Mouse (Mus musculus) kidney, adult 2 months (tissue): ENCODE results near the gene Wdr64. TPM values are rescaled to one million over a fixed set of nuclear protein-coding genes. Genes with fewer than 3 reads are reported as not detected.

ENCODE experiments used
- DNase-seq: peaks from one replicate; pipeline ENCODE4 v3.0.0; 2021
- H3K27ac ChIP-seq: fragments of 200-500 bp; 2 replicates; pipeline ENCODE4 v1.5.1; 2012; ENCODE audit warnings: low read depth, low read length, control low read depth, inconsistent platforms; ENCODE audit not compliant: insufficient read depth
- H3K27me3 ChIP-seq: fragments of 200-500 bp; replicated peaks from 2 replicates; pipeline ENCODE4 v1.6.1; 2012; ENCODE audit warnings: mild to moderate bottlenecking, moderate library complexity, low read length, inconsistent platforms; ENCODE audit not compliant: control insufficient read depth, insufficient read depth
- H3K36me3 ChIP-seq: fragments of 200-500 bp; 2 replicates; pipeline ENCODE4 v1.6.1; 2012; ENCODE audit warnings: mild to moderate bottlenecking, moderate library complexity, low read length, inconsistent platforms; ENCODE audit not compliant: control insufficient read depth, insufficient read depth
- H3K4me1 ChIP-seq: fragments of 200-500 bp; 2 replicates; pipeline ENCODE4 v1.6.1; 2011; ENCODE audit warnings: low read length; ENCODE audit not compliant: control insufficient read depth, insufficient read depth
- H3K4me3 ChIP-seq: fragments of 200-500 bp; 2 replicates; pipeline ENCODE4 v1.5.1; 2011; ENCODE audit warnings: mild to moderate bottlenecking, low read depth, low read length, control low read depth; ENCODE audit not compliant: insufficient read depth
- CTCF ChIP-seq: fragments of 200-500 bp; conservative IDR thresholded peaks from 2 replicates; pipeline ENCODE4 v1.5.1; 2011; ENCODE audit warnings: low read depth, mild to moderate bottlenecking, control low read depth, low read length, moderate library complexity, mixed read lengths; ENCODE audit not compliant: insufficient read depth, insufficient read length
- POLR2A ChIP-seq: fragments of 200-500 bp; IDR thresholded peaks from one replicate; pipeline ENCODE4 v1.6.1; 2011; ENCODE audit warnings: low read depth, low read length, control low read depth
- WGBS: fragments of 180-500 bp; shearing (Covaris S2); methylation state at CpG from one replicate; pipeline ENCODE4 v1.1.7; 2018; 5-methylcytosine and 5-hydroxymethylcytosine counted together
- polyA plus RNA-seq: library from polyadenylated mRNA; depleted of rRNA; stranded (reverse); fragments of >200 nt; gene quantifications from 2 replicates; pipeline ENCODE4 v1.2.3, GENCODE M21; 2012

Wdr64 gene
- polyA plus RNA-seq, 1 experiment, result 0.03 TPM

GRCm38 (mm10) chr1:175716832-175717231, 18.4 kb downstream of the Wdr64 start:
- no peaks in the 10 kb centered on the region for H3K36me3 ChIP-seq
- 87% methylated on average over 9 of the region's 9 CpGs for WGBS
- H3K27ac ChIP-seq, result no peak overlapping the region
- no peak for DNase-seq
- no peaks in the 10 kb centered on the region for H3K4me1 ChIP-seq
- H3K4me3 ChIP-seq, result no peak overlapping the region
- TF ChIP-seq CTCF (no peak), POLR2A (no peak)
- H3K27me3 ChIP-seq, result no peaks in the 10 kb centered on the region

- no peak for TF ChIP-seq CTCF
- TF ChIP-seq POLR2A, result no peak
- WGBS, result 38% methylated on average over 7 of the region's 7 CpGs
- DNase-seq, result no peak
- Histone ChIP-seq H3K27me3 (no peaks in the 10 kb centered on the region), H3K36me3 (no peaks in the 10 kb centered on the region), H3K4me3 (no peak overlapping the region), H3K27ac (no peak overlapping the region), H3K4me1 (no peaks in the 10 kb centered on the region)
Observed at GRCm38 (mm10) chr1:175725771-175726170, 27.4 kb downstream of the Wdr64 start.

GRCm38 (mm10) chr1:175754576-175755364, 56.4 kb downstream of the Wdr64 start:
- WGBS, result 76% methylated on average over 10 of the region's 10 CpGs
- Histone ChIP-seq H3K4me1 (no peaks in the 10 kb centered on the region), H3K4me3 (no peak overlapping the region), H3K27me3 (no peaks in the 10 kb centered on the region), H3K27ac (no peak overlapping the region), H3K36me3 (no peaks in the 10 kb centered on the region)
- DNase-seq, result no peak
- no peak for TF ChIP-seq CTCF
- no peak for TF ChIP-seq POLR2A

GRCm38 (mm10) chr1:175794668-175795067, 96.3 kb downstream of the Wdr64 start:
- no peaks in the 10 kb centered on the region for H3K4me1 ChIP-seq
- 68% methylated on average over 2 of the region's 2 CpGs for WGBS
- no peaks in the 10 kb centered on the region for H3K36me3 ChIP-seq
- no peaks in the 10 kb centered on the region for H3K27me3 ChIP-seq
- no peak overlapping the region for H3K4me3 ChIP-seq
- H3K27ac ChIP-seq, result peak overlapping the region; percentile 45; the same call in 1 of the 2 replicates
- no peak for TF ChIP-seq CTCF
- no peak for TF ChIP-seq POLR2A
- peak; percentile 84 for DNase-seq

- Histone ChIP-seq H3K36me3 (no peaks in the 10 kb centered on the region), H3K27me3 (no peaks in the 10 kb centered on the region), H3K4me3 (no peak overlapping the region), H3K4me1 (no peaks in the 10 kb centered on the region), H3K27ac (no peak overlapping the region)
- no peak for TF ChIP-seq CTCF
- TF ChIP-seq POLR2A, result no peak
- 75% methylated on average over 5 of the region's 5 CpGs for WGBS
- no peak for DNase-seq
Observed at GRCm38 (mm10) chr1:175808356-175808755, 110.0 kb downstream of the Wdr64 start.

GRCm38 (mm10) chr1:175811625-175812024, 113.2 kb downstream of the Wdr64 start:
- no peak overlapping the region for H3K27ac ChIP-seq
- no peak for DNase-seq
- no peak overlapping the region for H3K4me3 ChIP-seq
- H3K4me1 ChIP-seq, result no peaks in the 10 kb centered on the region
- 12% methylated on average over 1 of the region's 1 CpGs for WGBS
- no peaks in the 10 kb centered on the region for H3K27me3 ChIP-seq
- no peak for TF ChIP-seq CTCF
- TF ChIP-seq POLR2A, result no peak
- H3K36me3 ChIP-seq, result no peaks in the 10 kb centered on the region

GRCm38 (mm10) chr1:175823815-175824438, 125.5 kb downstream of the Wdr64 start:
- 52% methylated on average over 9 of the region's 9 CpGs for WGBS
- TF ChIP-seq POLR2A (no peak), CTCF (no peak)
- Histone ChIP-seq H3K4me1 (no peaks in the 10 kb centered on the region), H3K36me3 (no peaks in the 10 kb centered on the region), H3K4me3 (no peak overlapping the region), H3K27me3 (no peaks in the 10 kb centered on the region), H3K27ac (no peak overlapping the region)
- DNase-seq, result no peak
